Mouse (Mus musculus): ENCODE measurements at regions not wholly inside any gene's neighbourhood (a gene's known extent, or its start where the extent isn't known, plus 50 kb on each side); places are given as distances from the start of the nearest gene placed in this dataset.
"Not testable (repeated sequence)": the region's sequence is repeated elsewhere in the genome, so short reads cannot be mapped to it uniquely, and the experiment has no call there.

- no peak for DNase-seq
Measured at GRCm38 (mm10) chr10:10116442-10116841, 215.6 kb upstream of the Stxbp5 start.

- DNase-seq = no peak
Measured at GRCm38 (mm10) chr10:10113256-10113655, 212.4 kb upstream of the Stxbp5 start.

GRCm38 (mm10) chr10:10111055-10111454 is 210.2 kb upstream of the Stxbp5 start:
- DNase-seq = no peak

- DNase-seq = no peak
Measured at GRCm38 (mm10) chr10:10109867-10110266, 209.0 kb upstream of the Stxbp5 start.

GRCm38 (mm10) chr10:10107123-10107525 is 206.2 kb upstream of the Stxbp5 start:
- DNase-seq = no peak

GRCm38 (mm10) chr10:10106646-10107045 is 205.8 kb upstream of the Stxbp5 start:
- DNase-seq = no peak

GRCm38 (mm10) chr10:10101641-10102040 is 200.8 kb upstream of the Stxbp5 start:
- no peak for DNase-seq

GRCm38 (mm10) chr10:10098521-10098920 is 197.6 kb upstream of the Stxbp5 start:
- DNase-seq = no peak

GRCm38 (mm10) chr10:10094113-10094512 is 193.2 kb upstream of the Stxbp5 start:
- DNase-seq = no peak

GRCm38 (mm10) chr10:10093713-10094112 is 192.8 kb upstream of the Stxbp5 start:
- no peak for DNase-seq

GRCm38 (mm10) chr10:10085934-10086333 is 185.1 kb upstream of the Stxbp5 start:
- no peak for DNase-seq

GRCm38 (mm10) chr10:10070146-10070545 is 169.3 kb upstream of the Stxbp5 start:
- DNase-seq = no peak

- not testable (repeated sequence) for DNase-seq
Measured at GRCm38 (mm10) chr10:10069704-10070103, 168.8 kb upstream of the Stxbp5 start.

- no peak for DNase-seq
Measured at GRCm38 (mm10) chr10:10046753-10047152, 145.9 kb upstream of the Stxbp5 start.

GRCm38 (mm10) chr10:10046318-10046717 is 145.4 kb upstream of the Stxbp5 start:
- no peak for DNase-seq

GRCm38 (mm10) chr10:10009244-10009643 is 108.4 kb upstream of the Stxbp5 start:
- no peak for DNase-seq

GRCm38 (mm10) chr10:9998621-9999020 is 97.7 kb upstream of the Stxbp5 start:
- DNase-seq = peak; percentile 42

- no peak for DNase-seq
Measured at GRCm38 (mm10) chr10:9996211-9996610, 95.3 kb upstream of the Stxbp5 start.

- DNase-seq = no peak
Measured at GRCm38 (mm10) chr10:9992798-9993197, 91.9 kb upstream of the Stxbp5 start.

- DNase-seq = no peak
Measured at GRCm38 (mm10) chr10:9985407-9985806, 84.5 kb upstream of the Stxbp5 start.

- DNase-seq = no peak
Measured at GRCm38 (mm10) chr10:9976424-9976823, 75.5 kb upstream of the Stxbp5 start.

All from adrenal gland, adult 8-10 months (tissue).